Mouse (Mus musculus): ENCODE results near the gene Actn1.

The Actn1 gene

GRCm38 (mm10) chr12:80226101-80226500 is 34.1 kb downstream of the Actn1 start:
- DNase-seq: no peak

- DNase-seq: no peak
Observed at GRCm38 (mm10) chr12:80224241-80224731, 35.9 kb downstream of the Actn1 start.

GRCm38 (mm10) chr12:80223511-80223910 is 36.7 kb downstream of the Actn1 start:
- peak; percentile 67 for DNase-seq

DNA sequence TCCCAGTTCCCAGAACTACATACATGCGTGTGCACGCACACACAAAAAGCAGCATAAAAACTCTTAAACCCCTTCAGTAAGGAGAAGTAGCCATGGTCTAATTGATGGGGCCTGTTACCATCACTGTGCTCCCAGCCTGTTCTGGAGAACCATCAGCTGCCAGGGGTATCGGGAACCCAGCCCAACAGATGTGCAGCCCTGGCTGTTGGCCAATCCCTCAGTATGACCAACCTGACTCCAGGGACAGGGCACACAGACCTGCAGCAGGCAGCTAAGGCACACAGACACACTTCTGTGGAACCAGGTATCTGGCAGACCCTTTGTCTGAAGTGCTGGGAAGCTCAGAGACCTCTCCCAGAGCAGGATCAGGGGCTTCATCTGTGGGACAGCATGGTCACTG is 37.7 kb downstream of the Actn1 start:
- DNase-seq: no peak

GRCm38 (mm10) chr12:80220260-80221038 is 39.7 kb downstream of the Actn1 start:
- DNase-seq: peak; percentile 39

DNA sequence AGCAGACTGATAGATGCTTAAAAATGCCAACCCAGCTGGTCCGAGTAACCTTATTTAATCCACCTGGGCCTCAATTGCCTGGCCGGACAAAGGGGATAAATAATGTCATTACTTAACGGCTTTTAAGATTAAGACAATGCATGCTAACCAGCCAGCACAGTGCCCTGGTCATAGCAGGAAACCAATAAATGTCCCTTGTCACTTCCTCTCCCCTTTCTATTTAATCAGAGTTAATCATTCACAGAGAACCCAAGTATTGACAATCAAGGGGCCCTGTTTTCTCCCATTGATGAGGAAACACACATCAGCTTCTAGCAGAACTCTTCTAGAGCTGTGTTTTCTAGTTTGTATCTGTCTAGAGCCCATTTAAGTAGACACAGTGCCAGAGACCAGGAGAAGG is 41.4 kb downstream of the Actn1 start:
- DNase-seq: no peak

GRCm38 (mm10) chr12:80218045-80218611 is 42.0 kb downstream of the Actn1 start:
- DNase-seq: no peak

DNA sequence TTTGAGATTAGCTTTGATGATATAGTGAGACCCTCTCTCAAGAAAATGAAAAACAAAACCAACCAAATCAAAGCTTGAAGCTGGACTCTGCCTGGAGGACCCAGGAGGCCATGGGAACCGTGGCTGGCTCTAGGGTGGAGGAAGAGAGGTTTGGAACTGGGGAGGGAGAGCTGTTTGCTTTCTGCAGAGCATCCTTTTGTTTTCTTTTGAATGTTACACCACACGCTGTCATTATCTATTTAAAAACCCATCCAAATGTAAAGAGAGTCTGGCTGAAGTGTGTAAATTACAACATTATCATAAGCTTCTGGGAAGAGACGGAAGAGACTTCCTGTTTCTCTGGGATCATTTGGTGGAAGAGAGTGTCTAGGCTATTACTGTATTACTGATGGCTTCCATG is 43.1 kb downstream of the Actn1 start:
- no peak for DNase-seq

- peak; percentile 46 for DNase-seq
Observed at GRCm38 (mm10) chr12:80216258-80216881, 43.8 kb downstream of the Actn1 start.

DNA sequence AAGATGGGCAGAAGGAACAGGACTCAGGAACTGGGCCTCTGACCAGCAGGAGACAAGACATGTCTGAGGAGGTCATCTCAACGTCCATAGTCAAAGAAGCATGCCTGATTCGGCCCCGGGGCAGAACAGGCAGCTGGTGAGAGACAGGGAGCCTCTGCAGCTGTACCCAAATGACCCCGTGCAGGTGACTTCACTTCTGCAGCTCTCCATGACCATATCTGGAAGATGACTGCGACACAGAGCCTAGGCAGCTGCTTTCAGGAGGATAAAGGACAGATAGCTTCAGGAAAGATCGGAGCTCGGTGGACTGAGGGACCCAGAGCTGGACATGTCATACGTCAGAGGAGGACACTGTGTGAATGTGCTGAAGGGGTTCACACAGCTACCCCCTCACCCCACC is 46.4 kb downstream of the Actn1 start:
- DNase-seq: no peak

- no peak for DNase-seq
Observed at GRCm38 (mm10) chr12:80213263-80213662, 46.9 kb downstream of the Actn1 start.

DNA sequence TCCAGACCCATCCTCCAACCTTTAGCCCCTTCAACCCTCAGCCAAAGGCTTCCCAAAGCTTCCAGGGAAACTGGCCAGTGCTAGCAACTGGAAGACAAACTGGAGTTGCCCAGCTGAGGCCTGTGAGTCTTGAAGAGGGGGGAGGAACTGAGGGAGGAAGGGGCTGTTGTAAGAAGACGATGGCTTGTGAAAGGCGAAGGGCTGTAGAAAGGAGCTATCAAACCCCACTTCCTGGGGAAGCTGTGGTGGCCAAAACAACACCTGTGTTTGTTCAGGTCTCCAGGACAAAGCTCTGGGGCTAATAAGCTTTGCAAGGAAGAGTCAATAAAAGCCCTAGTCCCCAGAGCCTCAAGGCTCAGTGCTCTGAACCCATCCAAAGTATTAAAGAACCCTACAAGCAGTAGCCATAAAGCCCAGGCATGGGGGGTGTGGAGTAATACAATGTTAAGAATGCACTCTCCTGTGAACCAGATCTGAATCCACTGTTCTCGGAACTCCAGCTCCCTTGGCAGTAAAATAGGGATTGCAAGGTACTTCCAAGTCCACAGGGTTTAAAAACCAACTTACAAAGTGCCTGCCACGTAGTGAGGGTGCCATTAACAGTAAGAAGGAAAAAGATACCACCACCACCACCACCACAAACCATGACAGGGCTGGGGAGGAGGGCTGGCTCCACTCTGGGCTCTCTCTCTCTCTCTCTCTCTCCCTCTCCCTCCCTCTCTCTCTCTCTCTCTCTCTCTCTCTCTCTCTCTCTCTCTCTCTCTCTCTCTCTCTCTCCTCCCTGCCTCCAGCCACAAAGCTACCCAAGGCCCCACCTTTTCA is 49.2 kb downstream of the Actn1 start:
- DNase-seq: no peak

GRCm38 (mm10) chr12:80209914-80210313 is 50.3 kb downstream of the Actn1 start:
- no peak for DNase-seq

- DNase-seq: peak; percentile 36
Observed at GRCm38 (mm10) chr12:80208126-80208820, 51.9 kb downstream of the Actn1 start.

DNA sequence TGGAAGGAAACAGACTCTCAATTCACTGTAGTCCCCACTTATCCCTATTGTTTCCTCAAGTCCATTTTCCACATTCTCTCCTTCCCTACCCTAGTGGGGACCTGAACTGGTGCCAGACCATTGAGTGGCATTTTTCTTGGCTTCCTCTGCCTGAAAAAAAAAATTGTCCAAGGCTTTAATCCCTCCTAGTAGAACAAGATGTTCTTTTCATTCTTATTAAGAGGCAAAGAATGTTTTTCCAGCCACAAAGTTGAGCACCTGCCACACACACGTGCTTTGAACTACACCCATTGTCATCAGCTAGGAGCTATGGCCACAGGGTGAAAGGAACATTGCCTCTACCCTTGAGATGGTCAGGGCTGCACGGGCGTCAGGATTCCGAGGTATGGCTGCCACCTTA is 56.9 kb downstream of the Actn1 start:
- peak; percentile 67 for DNase-seq

- no peak for DNase-seq
Observed at GRCm38 (mm10) chr12:80199738-80200137, 60.4 kb downstream of the Actn1 start.

DNA sequence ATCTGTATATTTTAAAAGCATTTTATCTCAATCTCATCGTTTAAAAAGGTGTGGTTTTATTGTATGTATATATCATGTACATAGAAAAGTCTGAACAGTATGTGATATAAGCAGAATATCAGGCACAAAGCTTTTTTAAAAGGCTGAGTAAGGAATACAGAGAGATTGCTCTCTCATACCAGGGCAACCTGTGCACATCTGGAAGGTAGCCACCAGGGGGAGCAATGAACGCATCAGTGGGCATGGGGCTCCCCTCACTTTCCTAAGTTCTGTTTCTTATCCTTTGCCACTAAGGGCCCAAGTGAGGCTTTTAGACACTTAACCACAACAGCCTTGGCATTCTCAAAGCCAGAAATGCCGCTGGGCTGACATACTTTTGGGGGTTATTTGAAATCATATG is 61.7 kb downstream of the Actn1 start:
- peak; percentile 88 for DNase-seq

DNA sequence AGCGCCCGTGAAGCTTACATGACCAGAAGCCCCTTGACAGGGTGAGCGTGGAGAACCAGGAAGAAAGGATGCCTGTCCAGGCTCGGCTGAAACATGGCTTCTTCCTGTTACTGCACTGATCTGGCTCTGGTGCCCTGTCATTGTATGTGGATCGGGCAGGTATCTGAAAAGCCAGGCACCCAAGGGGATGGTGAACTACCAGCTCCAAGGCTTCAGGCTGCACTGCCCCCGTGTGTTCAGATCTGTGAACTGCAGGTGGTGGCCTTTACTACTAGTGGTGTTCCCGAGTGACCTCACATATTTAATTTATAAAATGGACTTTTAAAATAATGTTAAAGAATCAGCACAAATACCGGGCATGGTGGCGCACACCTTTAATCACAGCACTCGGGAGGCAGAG is 62.8 kb downstream of the Actn1 start:
- DNase-seq: peak; percentile 75

- no peak for DNase-seq
Observed at GRCm38 (mm10) chr12:80191806-80192205, 68.4 kb downstream of the Actn1 start.

DNA sequence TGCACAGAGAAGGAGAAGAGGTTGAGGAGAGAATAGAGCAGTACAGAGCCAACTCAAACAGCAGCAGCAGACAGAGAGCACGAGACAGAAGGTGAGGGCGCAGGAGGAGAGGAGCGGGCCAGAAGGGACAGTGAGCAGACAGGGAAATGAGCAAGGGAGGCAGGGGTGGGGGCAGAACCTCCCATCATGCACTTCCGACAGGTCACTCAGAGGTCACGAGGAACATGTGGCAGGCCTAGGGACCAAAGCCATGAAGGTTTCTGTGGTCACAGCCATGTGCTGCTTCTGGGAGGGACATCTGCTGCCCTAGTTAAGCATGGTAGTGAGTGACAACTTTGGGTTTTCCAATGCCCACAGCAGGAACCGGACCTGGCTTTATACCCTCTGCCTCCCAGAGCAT is 68.8 kb downstream of the Actn1 start:
- no peak for DNase-seq

DNA sequence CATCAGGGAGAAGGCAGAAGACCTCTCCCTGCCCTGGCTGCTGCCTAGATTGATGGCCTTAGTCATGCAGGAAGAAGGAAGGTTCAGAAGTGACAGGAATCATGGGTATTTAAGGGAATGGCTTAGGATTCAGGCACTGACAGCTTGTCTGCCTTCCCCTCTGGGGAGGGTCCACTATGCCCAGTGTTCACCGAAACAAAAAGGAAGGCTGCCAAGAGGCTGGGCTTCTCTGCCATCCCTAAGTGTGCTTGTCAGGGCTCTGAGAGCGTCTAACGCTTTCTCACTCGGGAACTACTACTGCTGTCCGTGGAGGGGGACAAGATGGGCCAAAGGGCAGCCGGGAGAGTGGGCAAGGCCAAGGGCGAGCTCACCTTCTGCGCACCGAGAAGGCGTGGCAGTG is 69.3 kb downstream of the Actn1 start:
- DNase-seq: no peak

GRCm38 (mm10) chr12:80184041-80184440 is 76.1 kb downstream of the Actn1 start:
- DNase-seq: no peak

- DNase-seq: no peak
Observed at GRCm38 (mm10) chr12:80181831-80182230, 78.3 kb downstream of the Actn1 start.

Data from lung, postnatal 10 days (tissue).